Mouse (Mus musculus): ENCODE data around the gene Cntn1.

DNA sequence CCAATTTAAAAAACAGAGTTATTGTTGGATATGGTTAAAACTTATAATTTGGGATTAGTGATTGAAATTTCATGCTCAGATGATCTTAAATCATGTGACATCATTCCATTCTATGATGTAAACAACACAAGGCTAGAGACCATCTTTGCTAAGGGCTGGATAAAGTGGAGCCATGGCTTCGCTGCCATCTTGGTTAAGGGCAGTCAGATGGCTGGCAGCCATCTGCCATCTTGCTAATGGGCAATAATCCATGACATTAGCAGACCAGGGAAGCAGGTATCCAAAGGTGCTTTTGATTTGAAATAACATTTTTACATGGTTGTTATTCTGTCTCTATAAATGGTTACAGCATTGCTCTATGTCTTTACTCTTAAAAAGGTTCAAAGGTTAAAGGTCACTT is 16.9 kb upstream of the Cntn1 start:
- no peak for TF ChIP-seq GATA1 (IDR thresholded peaks at IDR 0.05; ENCODE audit: borderline replicate concordance, low read length)
- no peak for TF ChIP-seq CTCF (IDR thresholded peaks at IDR 0.05; ENCODE audit: low read depth, low read length)
- TF ChIP-seq TAL1 (conservative IDR thresholded peaks at IDR 0.05; ENCODE audit: low read depth, low read length): no peak
- TF ChIP-seq POLR2AphosphoS5 (IDR thresholded peaks at IDR 0.05; ENCODE audit: insufficient replicate concordance, low read depth, low read length): no peak

Data from G1E (cell line).